Mouse (Mus musculus) CH12.LX (cell line): ENCODE results near the gene Apex1. TPM values are rescaled to one million over a fixed set of nuclear protein-coding genes. Genes with fewer than 3 reads are reported as not detected.

Source experiments
- DNase-seq: peaks from one replicate; pipeline ENCODE4 v3.0.0-alpha.2; 2013; ENCODE audit errors: extremely low read depth
- H3K27ac ChIP-seq: 2 replicates; pipeline ENCODE4 v1.5.1; 2012; ENCODE audit warnings: low read depth, mild to moderate bottlenecking, control low read depth, moderate library complexity; ENCODE audit not compliant: insufficient read depth
- H3K27me3 ChIP-seq: replicated peaks from 2 replicates; pipeline ENCODE3; 2012; ENCODE audit warnings: inconsistent platforms
- H3K36me3 ChIP-seq, 2 experiments: replicated peaks in 1 of 2; 2 replicates each; pipeline versions ENCODE3 to v1.6.1; 2012; ENCODE audit warnings: inconsistent platforms in 1 of 2, low read length in 1 of 2, mild to moderate bottlenecking in 1 of 2, mixed read lengths in 1 of 2, moderate library complexity in 1 of 2; ENCODE audit not compliant: control insufficient read depth in 1 of 2, insufficient read depth in 1 of 2
- H3K4me1 ChIP-seq, 2 experiments: 2 replicates each; pipeline ENCODE4 v1.6.1; 2012; ENCODE audit warnings: inconsistent platforms in 1 of 2, moderate library complexity in 1 of 2; ENCODE audit not compliant: insufficient read depth in 2 of 2, control insufficient read depth in 1 of 2
- H3K4me2 ChIP-seq: 2 replicates; pipeline ENCODE4 v1.6.1; 2012; ENCODE audit warnings: low read depth, mild to moderate bottlenecking, control low read depth; ENCODE audit not compliant: poor library complexity, insufficient read depth, severe bottlenecking
- H3K4me3 ChIP-seq, 3 experiments: fragments of 150-350 bp in 1 of 3; sonication (generic) in 1 of 3; replicated peaks in 1 of 3; 2 replicates each; pipeline versions ENCODE3 to v1.5.1; 2011 to 2012; ENCODE audit warnings: low read depth in 2 of 3, low read length in 2 of 3, mild to moderate bottlenecking in 2 of 3, moderate library complexity in 2 of 3, control low read depth in 1 of 3, improper control_type of control experiment in 1 of 3, inconsistent platforms in 1 of 3, mixed read lengths in 1 of 3; ENCODE audit not compliant: poor library complexity in 1 of 3
- H3K79me2 ChIP-seq: replicated peaks from 2 replicates; pipeline ENCODE4 v1.6.1; 2012; ENCODE audit warnings: mild to moderate bottlenecking, moderate library complexity; ENCODE audit not compliant: control insufficient read depth, poor library complexity, insufficient read depth, severe bottlenecking; ENCODE audit errors: extremely low read depth
- H3K9ac ChIP-seq: 2 replicates; pipeline ENCODE4 v1.6.1; 2012; ENCODE audit warnings: low read depth, mild to moderate bottlenecking, control low read depth, moderate library complexity; ENCODE audit not compliant: insufficient read depth
- H3K9me3 ChIP-seq: replicated peaks from 2 replicates; pipeline ENCODE3; 2012; ENCODE audit warnings: low read length, inconsistent platforms, mixed read lengths
- BHLHE40 ChIP-seq: IDR thresholded peaks from 2 replicates; pipeline ENCODE4 v1.6.1; 2011; ENCODE audit warnings: mild to moderate bottlenecking, low read depth, low read length, improper control_type of control experiment
- CHD1 ChIP-seq: IDR thresholded peaks from 2 replicates; pipeline ENCODE4 v1.6.1; 2012; ENCODE audit warnings: low read depth, low read length, improper control_type of control experiment, inconsistent platforms
- CHD2 ChIP-seq: IDR thresholded peaks from 2 replicates; pipeline ENCODE4 v1.6.1; 2011; ENCODE audit warnings: low read length, improper control_type of control experiment
- CTCF ChIP-seq, 2 experiments: IDR thresholded peaks in 1 of 2; conservative IDR thresholded peaks in 1 of 2; 2 replicates each; pipeline ENCODE4 v1.5.1; 2011 to 2012; ENCODE audit warnings: low read depth in 2 of 2, low read length in 2 of 2, improper control_type of control experiment in 1 of 2, inconsistent platforms in 1 of 2, mild to moderate bottlenecking in 1 of 2, moderate library complexity in 1 of 2
- E2F4 ChIP-seq: IDR thresholded peaks from 2 replicates; pipeline ENCODE4 v1.6.1; 2011; ENCODE audit warnings: low read depth, low read length, improper control_type of control experiment; ENCODE audit not compliant: insufficient replicate concordance
- ELF1 ChIP-seq: IDR thresholded peaks from 2 replicates; pipeline ENCODE4 v1.6.1; 2014; ENCODE audit warnings: low read depth, mild to moderate bottlenecking, inconsistent platforms, low read length, improper control_type of control experiment
- EP300 ChIP-seq: IDR thresholded peaks from 2 replicates; pipeline ENCODE4 v1.6.1; 2011; ENCODE audit warnings: low read length, improper control_type of control experiment
- ETS1 ChIP-seq: conservative IDR thresholded peaks from 2 replicates; pipeline ENCODE4 v1.6.1; 2012; ENCODE audit warnings: low read depth, mild to moderate bottlenecking, inconsistent platforms, low read length, improper control_type of control experiment, moderate library complexity
- GABPA ChIP-seq: IDR thresholded peaks from 2 replicates; pipeline ENCODE4 v1.6.1; 2012; ENCODE audit warnings: low read depth, low read length, improper control_type of control experiment, inconsistent platforms; ENCODE audit not compliant: insufficient replicate concordance
- HCFC1 ChIP-seq: IDR thresholded peaks from 2 replicates; pipeline ENCODE4 v1.6.1; 2012; ENCODE audit warnings: low read depth, mild to moderate bottlenecking, inconsistent platforms, low read length, improper control_type of control experiment
- IRF4 ChIP-seq: IDR thresholded peaks from 2 replicates; pipeline ENCODE4 v1.6.1; 2014; ENCODE audit warnings: low read depth, mild to moderate bottlenecking, inconsistent platforms, low read length, improper control_type of control experiment
- JUN ChIP-seq: IDR thresholded peaks from 2 replicates; pipeline ENCODE4 v1.6.1; 2011; ENCODE audit warnings: low read depth, mild to moderate bottlenecking, low read length, improper control_type of control experiment, moderate library complexity; ENCODE audit not compliant: insufficient read depth
- JUND ChIP-seq: conservative IDR thresholded peaks from 2 replicates; pipeline ENCODE4 v1.6.1; 2011; ENCODE audit warnings: low read depth, low read length, improper control_type of control experiment
- KAT2A ChIP-seq: IDR thresholded peaks from 2 replicates; pipeline ENCODE4 v1.6.1; 2012; ENCODE audit warnings: low read length, improper control_type of control experiment, inconsistent platforms; ENCODE audit not compliant: insufficient replicate concordance
- MAFK ChIP-seq: IDR thresholded peaks from 2 replicates; pipeline ENCODE4 v1.6.1; 2011; ENCODE audit warnings: low read length, improper control_type of control experiment; ENCODE audit not compliant: insufficient replicate concordance
- MAX ChIP-seq: IDR thresholded peaks from 2 replicates; pipeline ENCODE4 v1.6.1; 2011; ENCODE audit warnings: low read length, improper control_type of control experiment
- MAZ ChIP-seq: IDR thresholded peaks from 2 replicates; pipeline ENCODE4 v1.6.1; 2012; ENCODE audit warnings: low read depth, mild to moderate bottlenecking, inconsistent platforms, low read length, improper control_type of control experiment, moderate library complexity
- MEF2A ChIP-seq: IDR thresholded peaks from 2 replicates; pipeline ENCODE4 v1.6.1; 2014; ENCODE audit warnings: low read depth, mild to moderate bottlenecking, inconsistent platforms, low read length, improper control_type of control experiment, borderline replicate concordance
- MXI1 ChIP-seq: IDR thresholded peaks from 2 replicates; pipeline ENCODE4 v1.6.1; 2011; ENCODE audit warnings: mild to moderate bottlenecking, low read depth, low read length, improper control_type of control experiment
- MYC ChIP-seq: IDR thresholded peaks from 2 replicates; pipeline ENCODE4 v1.6.1; 2011; ENCODE audit warnings: low read depth, mild to moderate bottlenecking, improper control_type of control experiment, low read length
- NELFE ChIP-seq: IDR thresholded peaks from 2 replicates; pipeline ENCODE4 v1.6.1; 2011; ENCODE audit warnings: low read depth, low read length, improper control_type of control experiment
- NRF1 ChIP-seq: IDR thresholded peaks from 2 replicates; pipeline ENCODE4 v1.6.1; 2014; ENCODE audit warnings: low read depth, mild to moderate bottlenecking, inconsistent platforms, low read length, improper control_type of control experiment, moderate library complexity
- PAX5 ChIP-seq: IDR thresholded peaks from 2 replicates; pipeline ENCODE4 v1.6.1; 2012; ENCODE audit warnings: low read length, inconsistent platforms, mixed read lengths
- POLR2A ChIP-seq: IDR thresholded peaks from 2 replicates; pipeline ENCODE4 v1.6.1; 2011; ENCODE audit warnings: low read depth, mild to moderate bottlenecking, improper control_type of control experiment, low read length
- POLR2AphosphoS2 ChIP-seq: IDR thresholded peaks from 2 replicates; pipeline ENCODE4 v1.6.1; 2011; ENCODE audit warnings: low read depth, low read length, improper control_type of control experiment
- RAD21 ChIP-seq: IDR thresholded peaks from 2 replicates; pipeline ENCODE4 v1.6.1; 2011; ENCODE audit warnings: low read depth, mild to moderate bottlenecking, low read length, improper control_type of control experiment, moderate library complexity
- RCOR1 ChIP-seq: conservative IDR thresholded peaks from 2 replicates; pipeline ENCODE4 v1.6.1; 2012; ENCODE audit warnings: low read depth, mild to moderate bottlenecking, inconsistent platforms, low read length, improper control_type of control experiment
- SIN3A ChIP-seq: IDR thresholded peaks from 2 replicates; pipeline ENCODE4 v1.6.1; 2012; ENCODE audit warnings: low read length, improper control_type of control experiment, inconsistent platforms
- SMC3 ChIP-seq: IDR thresholded peaks from 2 replicates; pipeline ENCODE4 v1.6.1; 2011; ENCODE audit warnings: low read depth, low read length, improper control_type of control experiment
- TBP ChIP-seq: conservative IDR thresholded peaks from 2 replicates; pipeline ENCODE4 v1.6.1; 2011; ENCODE audit warnings: low read depth, low read length, improper control_type of control experiment
- TCF12 ChIP-seq: IDR thresholded peaks from 2 replicates; pipeline ENCODE4 v1.6.1; 2014; ENCODE audit warnings: low read depth, mild to moderate bottlenecking, inconsistent platforms, low read length, improper control_type of control experiment
- UBTF ChIP-seq: IDR thresholded peaks from 2 replicates; pipeline ENCODE4 v1.6.1; 2012; ENCODE audit warnings: low read depth, mild to moderate bottlenecking, inconsistent platforms, low read length, improper control_type of control experiment, moderate library complexity
- USF1 ChIP-seq: IDR thresholded peaks from 2 replicates; pipeline ENCODE4 v1.6.1; 2014; ENCODE audit warnings: low read depth, mild to moderate bottlenecking, inconsistent platforms, low read length, improper control_type of control experiment
- USF2 ChIP-seq: conservative IDR thresholded peaks from 2 replicates; pipeline ENCODE4 v1.6.1; 2011; ENCODE audit warnings: low read depth, low read length, improper control_type of control experiment
- ZC3H11A ChIP-seq: IDR thresholded peaks from 2 replicates; pipeline ENCODE4 v1.6.1; 2012; ENCODE audit warnings: low read depth, mild to moderate bottlenecking, inconsistent platforms, low read length, improper control_type of control experiment
- ZKSCAN1 ChIP-seq: IDR thresholded peaks from 2 replicates; pipeline ENCODE4 v1.6.1; 2012; ENCODE audit warnings: low read depth, inconsistent platforms, low read length, improper control_type of control experiment, borderline replicate concordance
- ZMIZ1 ChIP-seq: IDR thresholded peaks from 2 replicates; pipeline ENCODE4 v1.6.1; 2012; ENCODE audit warnings: low read depth, mild to moderate bottlenecking, inconsistent platforms, low read length, improper control_type of control experiment
- ZNF384 ChIP-seq: IDR thresholded peaks from 2 replicates; pipeline ENCODE4 v1.6.1; 2012; ENCODE audit warnings: low read depth, low read length, improper control_type of control experiment, inconsistent platforms
- dilution Hi-C: fragments of 300-500 bp; cut with MboI; formaldehyde crosslinking; loops from 2 replicates; pipeline ENCODE4 v1.14.3; 2020; ENCODE audit warnings: low sequenced_read_pairs; ENCODE audit not compliant: extremely low pct_unique_long_range_greater_than_20kb, extremely low pct_ligation_motif_present
- in situ Hi-C: fragments of 300-500 bp; cut with MboI; formaldehyde crosslinking; loops from 3 replicates; pipeline ENCODE4 v1.14.3; 2019; ENCODE audit warnings: low sequenced_read_pairs, low pct_ligation_motif_present, low pct_unique_long_range_greater_than_20kb, mixed read lengths
- polyA plus RNA-seq: library from polyadenylated mRNA; unstranded; fragments of >175 nt; gene quantifications from 2 replicates; pipeline ENCODE4 v1.2.1, GENCODE M21; 2012; ENCODE audit warnings: low read depth; ENCODE audit not compliant: insufficient read length
- total RNA-seq, 2 experiments: library from RNA; depleted of rRNA; stranded (reverse); fragments of 300-350 nt in 1 of 2; fragments of >200 nt in 1 of 2; gene quantifications; 2 replicates each; pipeline ENCODE4 v1.2.3; 2012 to 2014

Apex1 gene
- 178 and 250 TPM in 2 replicates for total RNA-seq (2012; rRNA removed)
- 417 and 427 TPM in 2 replicates for total RNA-seq (2014; rRNA removed)
- 353 and 354 TPM in 2 replicates for polyA plus RNA-seq

- peak within 1 kb of the TSS; percentile 87 for H3K4me2 ChIP-seq
- peak within 1 kb of the TSS; percentile 73 to 97 (median 85) for H3K4me3 ChIP-seq
- TF ChIP-seq GABPA = no peak
- no peak for TF ChIP-seq EP300
- TF ChIP-seq ETS1 = no peak
- no peak for TF ChIP-seq UBTF
- TF ChIP-seq KAT2A = no peak
- TF ChIP-seq CHD2 = no peak
- TF ChIP-seq MAZ = no peak
- peak; percentile 99 for TF ChIP-seq MYC
- no peak for TF ChIP-seq PAX5
- TF ChIP-seq TCF12 = peak; percentile 79
- TF ChIP-seq POLR2A = peak; percentile 89
- peak; percentile 85 for TF ChIP-seq NELFE
- peak; percentile 80; the same call in 1 of the 2 replicates for TF ChIP-seq E2F4
- TF ChIP-seq ZNF384 = no peak
- TF ChIP-seq SMC3 = no peak
- TF ChIP-seq ZKSCAN1 = no peak
- TF ChIP-seq POLR2AphosphoS2 = peak; percentile 87
- peak; percentile 40; the same call in 1 of the 2 replicates for TF ChIP-seq NRF1
- peak; percentile 77; the same call in 1 of the 2 replicates for TF ChIP-seq TBP
- TF ChIP-seq ZMIZ1 = peak; percentile 74
- 0 out of 2 replicates have a peak, but pooled peaks have one; percentile 11 for TF ChIP-seq MEF2A
- TF ChIP-seq JUN = no peak
- TF ChIP-seq IRF4 = peak; percentile 45; the same call in 1 of the 2 replicates
- no peak for TF ChIP-seq RCOR1
- peak; percentile 88 for TF ChIP-seq SIN3A
- peak; percentile 87 for TF ChIP-seq BHLHE40
- no peak for TF ChIP-seq JUND
- TF ChIP-seq USF2 = peak; percentile 99
- TF ChIP-seq CTCF (conservative IDR thresholded peaks at IDR 0.05 in 1 of 2, IDR thresholded peaks at IDR 0.05 in 1 of 2; ENCODE audit: low read depth in 2 of 2, low read length in 2 of 2) = no peak
- TF ChIP-seq ELF1 = no peak
- no peak for TF ChIP-seq ZC3H11A
- TF ChIP-seq MXI1 = peak; percentile 99
- no peak for TF ChIP-seq CHD1
- no peak for TF ChIP-seq RAD21
- TF ChIP-seq USF1 = peak; percentile 98
- TF ChIP-seq MAX = peak; percentile 100
- peak; percentile 63 for TF ChIP-seq HCFC1
- TF ChIP-seq MAFK = no peak
- peak; percentile 98 for DNase-seq
- peaks cover 0 to 41% of the 10 kb centered on the region in 2 experiments; a peak in 2 of 4 replicates for H3K4me1 ChIP-seq
- H3K9ac ChIP-seq = peak within 1 kb of the TSS; percentile 66
- no peaks in the 10 kb centered on the region for H3K9me3 ChIP-seq
- dilution Hi-C loops = no loop called here
- peaks cover 15% of the 10 kb centered on the region for H3K79me2 ChIP-seq
- no peaks in the 10 kb centered on the region for H3K27me3 ChIP-seq
- peak within 1 kb of the TSS; percentile 88 for H3K27ac ChIP-seq
- in situ Hi-C loops = no loop called here
- H3K36me3 ChIP-seq = peaks cover 35 to 52% of the 10 kb centered on the region in 2 experiments
Observed at GRCm38 (mm10) chr14:50924281-50925064, at the start of gene Apex1, which contains the start of gene Osgep. Gene Apex1 (plus strand): TSS chr14:50924968. Gene Osgep (minus strand): TSS chr14:50924893.
